Mouse (Mus musculus): Measurements from ENCODE around the gene CT030661.1.
"Not testable (repeated sequence)": the region's sequence is repeated elsewhere in the genome, so short reads cannot be mapped to it uniquely, and the experiment has no call there.

Gene CT030661.1

GRCm38 (mm10) chr17:22314730-22315226 is at the start of gene CT030661.1:
Gene CT030661.1, minus strand, starts transcription at chr17:22314837.
- peak; percentile 86 for DNase-seq

- no peak for DNase-seq
These were observed 49.3 kb upstream of the CT030661.1 start for GRCm38 (mm10) chr17:22363895-22364294.

- DNase-seq, result peak; percentile 56
These were observed 46.6 kb upstream of the CT030661.1 start, which contains the start of the genes Zfp944 and Zfp758 for GRCm38 (mm10) chr17:22361101-22361781. Gene Zfp944, minus strand, starts transcription at chr17:22361400. Gene Zfp758, plus strand, starts transcription at chr17:22361453.

GRCm38 (mm10) chr17:22360572-22360971 is 45.9 kb upstream of the CT030661.1 start:
- DNase-seq, result no peak

- DNase-seq, result peak; percentile 47
These were observed 38.2 kb upstream of the CT030661.1 start for GRCm38 (mm10) chr17:22352794-22353193.

GRCm38 (mm10) chr17:22315247-22315646 is 610 bp upstream of the CT030661.1 start:
- not testable (repeated sequence) for DNase-seq

GRCm38 (mm10) chr17:22314219-22314618 is 418 bp downstream of the CT030661.1 start:
- peak; percentile 7 for DNase-seq
